Mouse (Mus musculus): ENCODE measurements around the gene Zfp113. TPM values are rescaled to one million over a fixed set of nuclear protein-coding genes. Genes with fewer than 3 reads are reported as not detected.
A peak's percentile ranks its signal among the peaks of the same experiment; 100 is the strongest.

The Zfp113 gene
- 42.5 and 47.1 TPM in 2 replicates for polyA plus RNA-seq (2015; fragmentation: Nextera tagmentation; extraction: Ambion mirVana)

DNA sequence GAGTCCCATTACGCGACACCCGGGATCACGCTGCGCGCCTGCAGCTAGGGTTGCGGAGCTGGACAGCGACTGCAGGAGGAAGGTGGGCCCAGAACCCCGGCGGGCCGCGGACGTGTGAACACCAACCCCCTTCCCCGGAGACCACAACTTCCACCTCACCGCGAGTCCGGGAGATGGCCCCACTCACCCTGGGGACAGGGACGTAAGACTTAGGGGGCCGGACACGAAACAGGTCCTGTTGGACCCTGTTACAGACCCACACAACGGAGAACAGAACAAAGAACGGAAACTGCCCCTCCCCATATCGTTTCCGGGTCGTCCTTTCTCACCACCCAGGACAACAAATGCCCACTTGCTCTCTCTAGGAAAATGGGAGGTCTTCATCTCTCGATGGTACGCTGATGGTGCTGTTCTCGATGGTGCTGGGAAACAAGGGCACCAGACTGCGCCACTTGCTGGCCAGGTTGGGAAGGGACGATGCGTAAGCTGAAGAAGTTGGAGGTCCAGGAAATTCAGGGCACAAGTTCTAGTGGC, at the start of gene Zfp113:
TSS of gene Zfp113 (minus strand) at position 302 of the 534 bp plus-strand sequence.
- WGBS = under 1% methylated on average over 31 of the region's 31 CpGs
- peaks cover 14% of the 10 kb centered on the region for H3K4me1 ChIP-seq
- no peaks in the 10 kb centered on the region for H3K27me3 ChIP-seq
- H3K9ac ChIP-seq (replicated peaks) = peak within 1 kb of the TSS; percentile 96
- H3K4me2 ChIP-seq (replicated peaks) = peak within 1 kb of the TSS; percentile 62
- no peaks in the 10 kb centered on the region for H3K9me3 ChIP-seq
- peak; percentile 98 for ATAC-seq (replicated peaks)
- H3K4me3 ChIP-seq = peak within 1 kb of the TSS; percentile 86
- H3K27ac ChIP-seq (replicated peaks) = peak within 1 kb of the TSS; percentile 96
- H3K36me3 ChIP-seq = peaks cover 22% of the 10 kb centered on the region

DNA sequence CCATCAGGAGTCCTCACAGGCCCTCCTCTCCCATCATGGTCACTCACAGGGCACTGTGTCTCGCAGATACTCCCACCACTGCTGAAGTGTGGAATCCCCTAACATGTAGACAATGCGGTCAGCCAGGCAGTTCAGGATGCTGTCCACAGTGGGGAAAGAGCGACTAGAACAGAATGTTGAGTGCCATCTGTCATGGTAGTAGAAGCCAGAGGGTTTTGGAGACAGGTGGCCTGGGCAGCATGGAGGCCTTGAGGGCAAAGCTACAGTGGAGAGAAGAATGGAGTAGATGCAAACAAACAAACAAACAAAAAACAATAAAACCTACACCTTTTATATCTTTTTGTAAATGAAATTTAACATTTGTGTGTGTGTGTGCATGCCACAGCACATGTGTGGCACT, 46.5 kb upstream of the Zfp113 start:
- H3K9me3 ChIP-seq = no peaks in the 10 kb centered on the region
- H3K4me3 ChIP-seq = no peak overlapping the region
- no peaks in the 10 kb centered on the region for H3K27me3 ChIP-seq
- H3K36me3 ChIP-seq = no peaks in the 10 kb centered on the region
- 85% methylated on average over 3 of the region's 3 CpGs for WGBS
- no peak overlapping the region for H3K9ac ChIP-seq (replicated peaks)
- no peak overlapping the region for H3K27ac ChIP-seq (replicated peaks)
- H3K4me2 ChIP-seq (replicated peaks) = no peak overlapping the region
- no peak for ATAC-seq (replicated peaks)
- H3K4me1 ChIP-seq = no peaks in the 10 kb centered on the region

DNA sequence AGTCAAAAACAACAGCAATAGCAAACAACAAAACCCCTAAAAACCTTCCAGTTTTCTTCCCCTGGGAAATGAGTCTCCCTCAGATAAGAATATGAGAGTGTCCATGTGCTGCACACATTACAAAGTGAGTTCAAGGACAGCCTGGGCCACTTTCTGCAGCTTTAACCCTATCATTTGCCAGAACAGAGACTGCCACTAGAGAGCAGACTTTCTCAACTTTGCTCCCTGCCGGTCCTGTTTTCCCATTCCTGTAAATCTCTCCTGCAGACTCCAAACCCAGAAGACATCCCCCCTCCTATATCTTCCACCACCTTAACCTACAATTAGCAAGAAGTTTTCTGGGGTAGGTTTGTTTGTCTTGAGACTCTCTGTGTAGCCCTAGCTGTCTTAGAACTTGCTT, 44.0 kb upstream of the Zfp113 start:
- no peak overlapping the region for H3K4me2 ChIP-seq (replicated peaks)
- peaks cover 15% of the 10 kb centered on the region for H3K4me1 ChIP-seq
- no peak overlapping the region for H3K9ac ChIP-seq (replicated peaks)
- no peak overlapping the region for H3K4me3 ChIP-seq
- 5% methylated on average over 1 of the region's 1 CpGs for WGBS
- no peak overlapping the region for H3K27ac ChIP-seq (replicated peaks)
- no peaks in the 10 kb centered on the region for H3K9me3 ChIP-seq
- no peaks in the 10 kb centered on the region for H3K36me3 ChIP-seq
- no peaks in the 10 kb centered on the region for H3K27me3 ChIP-seq
- no peak for ATAC-seq (replicated peaks)

GRCm38 (mm10) chr5:138195463-138195862, 39.9 kb upstream of the Zfp113 start:
- ATAC-seq (replicated peaks) = no peak
- 73% methylated on average over 7 of the region's 7 CpGs for WGBS
- peaks cover 21% of the 10 kb centered on the region for H3K4me1 ChIP-seq
- H3K9ac ChIP-seq (replicated peaks) = peak overlapping the region; percentile 88; the same call in 1 of the 2 replicates
- peaks cover 17% of the 10 kb centered on the region for H3K36me3 ChIP-seq
- no peaks in the 10 kb centered on the region for H3K27me3 ChIP-seq
- H3K4me2 ChIP-seq (replicated peaks) = peak overlapping the region; percentile 94
- peak overlapping the region; percentile 85 for H3K4me3 ChIP-seq
- H3K27ac ChIP-seq (replicated peaks) = peak overlapping the region; percentile 86; the same call in 1 of the 2 replicates
- no peaks in the 10 kb centered on the region for H3K9me3 ChIP-seq

- Histone ChIP-seq H3K27ac (replicated peaks) (peak overlapping the region; percentile 86), H3K9me3 (no peaks in the 10 kb centered on the region), H3K4me3 (peak overlapping the region; percentile 85), H3K9ac (replicated peaks) (peak overlapping the region; percentile 88), H3K4me2 (replicated peaks) (peak overlapping the region; percentile 94), H3K36me3 (peaks cover 21% of the 10 kb centered on the region), H3K4me1 (peaks cover 21% of the 10 kb centered on the region), H3K27me3 (no peaks in the 10 kb centered on the region)
- under 1% methylated on average over 29 of the region's 29 CpGs for WGBS
- peak; percentile 71 for ATAC-seq (replicated peaks)
Measured at GRCm38 (mm10) chr5:138194755-138195345, 39.3 kb upstream of the Zfp113 start.

DNA sequence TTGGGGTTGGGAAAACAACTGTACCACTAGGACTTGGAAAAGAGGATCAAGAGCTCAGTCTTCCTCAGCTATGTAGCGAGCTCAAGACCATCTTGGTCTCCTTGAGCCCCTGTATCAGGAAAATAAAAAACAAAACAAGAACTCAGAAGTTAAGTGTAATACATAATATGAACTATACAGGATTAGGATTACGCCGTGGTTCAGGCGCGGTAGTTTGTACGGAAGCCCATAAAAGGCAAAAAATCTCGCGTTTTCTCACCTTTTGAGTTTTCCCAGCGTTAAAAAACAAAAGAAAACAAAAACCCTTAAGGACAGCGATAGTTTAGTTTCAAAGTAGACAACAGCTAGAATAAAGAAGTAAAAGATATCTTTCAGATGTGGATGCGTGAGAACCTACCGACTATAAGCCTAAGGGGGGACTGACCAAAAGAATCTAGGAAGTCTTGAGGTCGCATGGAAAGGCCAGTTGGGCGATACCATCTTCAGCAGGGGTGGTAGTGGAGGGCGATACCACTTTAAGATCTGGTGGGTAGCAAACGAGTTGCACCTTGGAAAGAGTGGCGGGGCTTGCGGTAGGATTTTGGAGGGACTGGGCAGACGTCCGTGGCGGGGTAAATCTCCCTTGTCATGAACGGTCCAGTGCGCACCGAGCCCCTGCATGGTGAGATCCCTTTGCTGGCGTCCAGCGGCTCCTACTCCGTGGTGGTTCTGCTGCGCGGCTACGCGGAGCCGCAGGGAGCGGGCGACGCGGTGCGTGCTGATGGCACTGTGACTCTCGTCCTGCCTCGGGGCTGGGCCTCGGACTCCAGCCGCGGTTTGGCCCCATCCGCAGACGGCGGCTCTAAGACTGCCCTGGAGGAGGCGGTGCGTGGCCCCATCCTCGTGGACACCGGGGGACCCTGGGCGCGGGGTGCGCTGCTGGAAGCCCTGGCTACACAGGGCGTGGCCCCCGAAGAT, 38.5 kb upstream of the Zfp113 start, which contains the start of gene Mblac1:
TSS of gene Mblac1 (plus strand) at position 544 of the 957 bp plus-strand sequence.
- Histone ChIP-seq H3K27ac (replicated peaks) (peak within 1 kb of the TSS; percentile 86), H3K9ac (replicated peaks) (peak within 1 kb of the TSS; percentile 88), H3K4me3 (peak within 1 kb of the TSS; percentile 85), H3K4me2 (replicated peaks) (peak within 1 kb of the TSS; percentile 94), H3K4me1 (peaks cover 21% of the 10 kb centered on the region), H3K9me3 (no peaks in the 10 kb centered on the region), H3K36me3 (peaks cover 21% of the 10 kb centered on the region), H3K27me3 (no peaks in the 10 kb centered on the region)
- ATAC-seq (replicated peaks) = peak; percentile 80
- 6% methylated on average over 54 of the region's 54 CpGs for WGBS

- peaks cover 21% of the 10 kb centered on the region for H3K4me1 ChIP-seq
- H3K4me3 ChIP-seq = peak overlapping the region; percentile 70
- under 1% methylated on average over 10 of the region's 10 CpGs for WGBS
- ATAC-seq (replicated peaks) = peak; percentile 92
- H3K9ac ChIP-seq (replicated peaks) = peak overlapping the region; percentile 81
- peaks cover 29% of the 10 kb centered on the region for H3K36me3 ChIP-seq
- H3K27me3 ChIP-seq = no peaks in the 10 kb centered on the region
- peak overlapping the region; percentile 84 for H3K27ac ChIP-seq (replicated peaks)
- H3K4me2 ChIP-seq (replicated peaks) = peak overlapping the region; percentile 70
- no peaks in the 10 kb centered on the region for H3K9me3 ChIP-seq
Measured at GRCm38 (mm10) chr5:138187661-138188306, 32.2 kb upstream of the Zfp113 start.

GRCm38 (mm10) chr5:138186950-138187638, 31.6 kb upstream of the Zfp113 start, which contains the start of the genes Taf6 and Cnpy4:
Taf6 (minus strand) TSS chr5:138187451.
Cnpy4 (plus strand) TSS chr5:138187485.
- peak within 1 kb of the TSS; percentile 70 for H3K4me2 ChIP-seq (replicated peaks)
- ATAC-seq (replicated peaks) = peak; percentile 84
- peak within 1 kb of the TSS; percentile 70 for H3K4me3 ChIP-seq
- under 1% methylated on average over 31 of the region's 31 CpGs for WGBS
- H3K4me1 ChIP-seq = peaks cover 21% of the 10 kb centered on the region
- peak within 1 kb of the TSS; percentile 81 for H3K9ac ChIP-seq (replicated peaks)
- H3K36me3 ChIP-seq = peaks cover 34% of the 10 kb centered on the region
- H3K27ac ChIP-seq (replicated peaks) = peak within 1 kb of the TSS; percentile 84
- H3K9me3 ChIP-seq = no peaks in the 10 kb centered on the region
- H3K27me3 ChIP-seq = no peaks in the 10 kb centered on the region

- Histone ChIP-seq H3K4me2 (replicated peaks) (peak overlapping the region; percentile 41; the same call in 1 of the 2 replicates), H3K4me3 (peak overlapping the region; percentile 83), H3K4me1 (peaks cover 31% of the 10 kb centered on the region), H3K27me3 (no peaks in the 10 kb centered on the region), H3K36me3 (peaks cover 47% of the 10 kb centered on the region), H3K27ac (replicated peaks) (no peak overlapping the region), H3K9ac (replicated peaks) (no peak overlapping the region), H3K9me3 (no peaks in the 10 kb centered on the region)
- ATAC-seq (replicated peaks) = no peak
- WGBS = 86% methylated on average over 3 of the region's 3 CpGs
Measured at GRCm38 (mm10) chr5:138173217-138173616, 17.7 kb upstream of the Zfp113 start.

DNA sequence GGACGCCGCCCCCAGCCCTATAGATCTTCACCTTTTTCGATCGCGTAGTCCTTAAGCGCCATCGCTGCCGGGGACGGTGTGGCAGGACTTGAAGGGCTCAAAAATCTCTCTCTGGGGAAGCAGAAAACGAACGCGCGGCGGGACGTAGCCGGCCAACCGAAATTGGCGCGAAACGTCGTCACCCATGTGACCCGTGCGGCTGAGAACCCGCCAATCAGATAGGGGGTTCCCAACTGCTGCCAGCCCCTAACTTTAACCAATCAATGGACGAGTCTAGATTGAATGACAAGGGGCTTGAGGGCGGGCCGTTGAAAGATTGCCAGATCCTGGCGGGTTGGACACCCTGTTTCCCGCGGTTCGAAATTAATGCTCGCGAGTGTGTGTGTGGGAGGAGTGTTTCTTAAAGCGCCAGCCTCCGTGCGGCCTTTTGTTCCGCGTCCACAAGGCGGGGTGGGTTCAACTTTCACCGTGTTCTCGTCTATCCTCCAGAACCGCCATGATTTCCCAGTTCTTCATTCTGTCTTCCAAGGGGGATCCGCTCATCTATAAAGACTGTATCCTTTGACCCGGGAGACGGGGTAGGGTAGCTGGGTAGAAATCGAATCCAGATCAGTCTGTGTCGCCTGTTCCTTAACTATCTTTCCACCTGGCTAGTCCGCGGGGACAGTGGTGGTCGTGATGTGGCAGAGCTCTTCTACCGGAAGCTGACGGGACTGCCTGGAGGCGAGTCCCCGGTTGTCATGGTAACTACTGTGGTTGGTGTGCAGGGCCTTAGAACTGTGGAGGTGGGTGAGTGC, 16.3 kb upstream of the Zfp113 start, which contains the start of the genes Ap4m1 and Mcm7:
TSS of gene Ap4m1 (plus strand) at position 308 of the 797 bp plus-strand sequence.
TSS of gene Mcm7 (minus strand) at position 728 of the 797 bp plus-strand sequence.
- Histone ChIP-seq H3K27ac (replicated peaks) (peak within 1 kb of the TSS; percentile 98), H3K4me3 (peak within 1 kb of the TSS; percentile 83), H3K4me1 (peaks cover 31% of the 10 kb centered on the region), H3K9me3 (no peaks in the 10 kb centered on the region), H3K9ac (replicated peaks) (peak within 1 kb of the TSS; percentile 79), H3K36me3 (peaks cover 47% of the 10 kb centered on the region), H3K4me2 (replicated peaks) (peak within 1 kb of the TSS; percentile 85), H3K27me3 (no peaks in the 10 kb centered on the region)
- ATAC-seq (replicated peaks) = peak; percentile 95
- under 1% methylated on average over 54 of the region's 54 CpGs for WGBS

Measured in forebrain, embryonic 15.5 days (tissue).